Mouse (Mus musculus) adrenal gland, adult 18-20 months (tissue): ENCODE data around the gene Zfp579. TPM values are rescaled to one million over a fixed set of nuclear protein-coding genes. Genes with fewer than 3 reads are reported as not detected.

Experiments used
- DNase-seq, 2 experiments: peaks; one replicate each; pipeline ENCODE4 v3.0.0; 2021 to 2022; ENCODE audit warnings: low spot score in 2 of 2
- total RNA-seq, 2 experiments: library from RNA; stranded (reverse); gene quantifications; 1 replicate in 1 of 2; 2 replicates in 1 of 2; pipeline ENCODE4 v1.2.3; 2021

The Zfp579 gene
- total RNA-seq, 2 experiments from 2014 or later = 15.9 to 25.4 TPM

DNA sequence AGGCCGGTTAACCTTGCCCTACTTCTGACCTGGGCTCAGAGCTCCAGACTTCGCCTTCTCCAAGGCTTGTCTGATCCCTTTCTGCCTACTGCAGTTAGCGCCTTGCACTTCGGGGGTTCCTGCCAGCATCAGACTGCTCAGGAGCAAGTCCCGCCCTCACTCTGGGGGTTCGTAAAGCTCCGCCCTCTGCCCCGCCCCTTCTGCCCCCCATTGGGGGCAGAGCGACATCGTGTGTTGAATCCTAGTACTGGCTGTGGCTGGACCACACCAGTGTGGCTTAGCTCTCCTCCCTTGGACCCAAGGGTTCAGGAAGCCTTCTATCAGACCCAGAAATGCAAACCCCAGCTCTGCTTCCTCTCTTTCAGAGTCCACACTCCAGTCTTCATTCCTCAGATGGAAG is 31.7 kb downstream of the Zfp579 start, which contains the start of gene Sbk2:
Sbk2 (minus strand) TSS at position 135 of the 400 bp plus-strand sequence.
- DNase-seq = peak; percentile 74 to 82

DNA sequence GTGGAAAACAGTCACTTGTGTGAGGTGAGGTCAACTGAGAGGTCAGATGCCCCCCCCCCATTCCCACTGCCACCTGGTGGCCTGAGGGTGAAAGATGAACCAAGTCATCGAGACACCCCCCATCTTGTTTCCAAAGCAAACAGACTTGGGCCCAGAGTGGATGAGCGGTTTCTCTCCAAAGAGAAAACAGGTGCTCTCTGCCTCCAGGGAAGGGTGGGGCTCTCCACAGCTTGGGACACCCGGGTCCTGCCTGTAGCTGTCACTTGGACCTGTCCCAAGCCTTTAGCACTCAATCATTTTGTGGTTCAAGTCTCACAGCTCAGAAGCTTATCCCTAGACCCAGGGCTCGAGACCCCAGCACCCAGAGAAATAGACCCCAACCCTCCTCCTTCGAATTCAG is 32.4 kb downstream of the Zfp579 start:
- no peak for DNase-seq

DNA sequence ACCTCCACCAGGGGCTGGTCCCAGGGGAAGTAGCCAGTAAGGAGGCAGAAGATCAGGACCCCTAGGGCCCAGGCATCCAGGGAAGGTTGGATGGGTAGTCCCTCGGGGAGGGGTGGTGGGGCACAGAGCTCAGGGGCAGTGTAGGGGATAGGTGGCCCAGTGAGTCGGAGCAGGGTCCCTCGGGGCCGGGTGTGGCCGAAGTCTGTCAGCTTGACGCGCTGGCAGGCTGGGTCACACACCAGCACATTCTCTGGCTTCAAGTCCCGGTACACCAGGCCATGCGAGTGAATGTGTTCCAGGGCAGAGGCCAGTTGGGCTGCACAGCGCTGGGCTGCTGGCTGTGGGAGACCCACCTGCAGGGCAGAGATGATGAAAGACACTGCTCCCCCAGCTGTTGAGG is 38.6 kb downstream of the Zfp579 start:
- DNase-seq = no peak

DNA sequence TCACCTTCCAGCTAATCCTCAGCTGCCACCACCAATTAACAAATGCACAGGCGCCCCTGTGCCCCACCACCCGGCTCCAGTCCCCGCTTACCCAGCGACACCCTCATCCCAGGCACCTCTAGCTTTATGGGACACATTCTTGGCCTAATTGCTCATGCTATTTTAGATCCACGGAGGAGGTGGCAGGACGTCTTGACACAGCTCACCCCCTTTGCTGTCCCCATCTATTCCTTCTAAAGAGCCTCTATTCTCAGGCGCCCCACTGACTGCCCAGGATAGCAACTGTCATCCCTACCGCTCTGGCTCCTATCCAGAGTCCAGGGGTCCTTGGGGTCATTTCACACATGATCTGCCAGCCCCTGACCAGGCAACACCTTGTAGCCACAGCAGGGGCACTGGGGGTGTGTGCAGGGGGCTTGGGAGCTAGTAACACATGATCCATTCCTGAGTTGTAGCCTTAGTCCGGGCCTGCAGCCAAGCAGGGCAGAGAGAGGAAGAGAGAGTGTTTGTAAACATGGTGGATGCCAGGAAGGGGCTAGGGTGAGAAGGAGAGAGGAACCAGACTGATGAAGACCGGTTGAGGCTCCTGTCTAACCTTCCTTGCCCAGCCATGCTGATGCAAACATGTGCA is 42.0 kb downstream of the Zfp579 start:
- DNase-seq = no peak

DNA sequence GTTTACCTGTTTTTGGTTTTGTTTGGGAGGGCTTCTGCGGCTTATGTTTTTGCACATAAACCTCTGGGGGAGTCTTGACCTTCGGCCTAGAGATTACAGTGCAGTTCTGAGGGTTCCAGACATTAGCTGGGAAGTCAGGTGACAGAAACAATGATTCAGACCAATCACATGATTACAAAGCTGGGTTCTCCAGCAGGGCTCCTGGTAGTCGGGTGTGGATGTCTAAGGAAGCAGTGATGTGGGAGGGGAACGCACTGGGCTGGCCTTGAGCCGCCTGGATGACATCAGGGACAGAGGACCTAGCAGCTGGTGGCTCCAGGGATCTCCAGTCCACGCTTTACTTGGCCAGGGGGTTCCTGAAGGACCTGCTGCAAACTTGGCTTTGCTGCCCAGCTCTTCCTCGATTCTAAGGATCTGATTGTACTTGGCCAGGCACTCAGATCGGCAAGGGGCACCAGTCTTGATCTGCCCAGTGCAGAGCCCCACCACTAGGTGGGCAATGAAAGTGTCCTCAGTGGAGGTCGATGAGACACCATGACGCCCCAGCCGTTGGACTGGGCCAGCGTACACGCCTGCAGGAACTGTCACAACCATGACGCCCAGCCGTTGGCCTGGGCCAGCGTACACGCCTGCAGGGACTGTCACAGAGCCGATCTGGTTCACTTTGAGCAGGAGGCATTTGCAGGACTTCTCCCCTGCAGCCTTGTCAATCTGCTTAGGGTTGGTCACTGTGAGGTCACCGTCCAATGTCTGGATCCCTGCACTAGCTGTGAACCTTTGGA is 45.2 kb downstream of the Zfp579 start:
- no peak for DNase-seq

DNA sequence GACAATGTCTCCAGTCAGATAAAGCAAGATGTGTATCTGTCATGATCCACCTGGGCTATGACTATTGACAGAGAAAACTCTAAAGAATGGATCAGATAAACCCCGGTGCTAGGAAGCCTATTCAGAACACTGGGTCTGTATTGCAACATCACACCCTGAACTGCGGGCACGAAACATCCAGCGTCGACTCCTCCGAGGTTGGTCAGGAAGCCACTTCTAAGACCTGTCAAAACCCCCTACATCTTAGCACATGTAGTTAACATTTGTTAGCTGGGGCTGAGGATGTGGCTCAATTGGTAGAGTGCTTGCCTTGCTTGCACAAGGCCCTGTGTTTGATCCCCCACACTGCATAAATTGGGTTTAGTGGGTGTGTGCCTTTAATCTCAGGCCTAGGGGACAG is 47.6 kb downstream of the Zfp579 start:
- DNase-seq = no peak

DNA sequence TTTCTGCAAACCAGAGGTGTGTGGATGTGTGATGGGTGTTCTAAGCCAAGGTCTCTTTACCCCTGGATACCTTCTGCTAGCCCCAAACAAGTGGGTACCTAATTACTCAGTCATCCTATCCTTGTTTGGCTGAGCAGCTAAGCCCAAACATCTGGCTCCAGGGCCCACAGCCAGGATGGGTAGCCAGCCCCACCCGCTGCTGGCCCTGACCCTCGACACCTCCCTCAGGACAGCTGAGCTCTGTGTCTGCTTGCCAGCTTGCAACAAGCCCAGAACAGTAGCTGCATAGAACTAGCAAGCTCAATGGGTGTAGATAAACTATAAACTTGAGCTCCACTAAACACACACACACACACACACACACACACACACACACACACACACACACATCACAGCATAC is 48.1 kb downstream of the Zfp579 start:
- DNase-seq = no peak

DNA sequence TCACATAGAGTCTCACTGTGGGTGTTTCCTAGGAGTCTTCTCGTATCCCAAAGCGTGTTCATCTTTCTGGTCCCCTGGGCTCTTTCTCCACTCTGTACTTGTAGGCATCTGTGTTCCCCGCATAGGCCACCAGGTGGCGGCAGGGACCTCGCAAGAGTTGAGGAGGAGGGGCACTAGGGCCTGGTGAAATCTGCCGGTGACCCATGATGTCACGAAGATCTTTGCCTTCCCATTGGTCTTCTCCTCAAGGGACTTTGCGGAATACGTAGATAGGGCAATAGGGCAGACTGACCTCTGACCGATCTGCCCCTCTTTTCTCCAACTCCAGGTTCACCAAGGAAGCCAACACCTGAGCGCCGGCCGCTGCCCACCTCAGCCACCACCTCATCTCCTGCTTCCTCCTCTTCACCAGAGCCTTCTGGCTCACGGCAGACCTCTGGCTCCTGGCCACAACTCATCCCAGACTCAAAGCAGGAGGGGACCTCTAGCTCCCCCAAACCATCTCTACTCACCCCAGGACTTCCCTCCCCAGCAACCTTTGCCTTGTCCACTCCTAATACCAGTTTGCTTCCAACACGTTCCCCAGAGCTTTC is 52.6 kb downstream of the Zfp579 start:
- peak; percentile 95 to 96 for DNase-seq

DNA sequence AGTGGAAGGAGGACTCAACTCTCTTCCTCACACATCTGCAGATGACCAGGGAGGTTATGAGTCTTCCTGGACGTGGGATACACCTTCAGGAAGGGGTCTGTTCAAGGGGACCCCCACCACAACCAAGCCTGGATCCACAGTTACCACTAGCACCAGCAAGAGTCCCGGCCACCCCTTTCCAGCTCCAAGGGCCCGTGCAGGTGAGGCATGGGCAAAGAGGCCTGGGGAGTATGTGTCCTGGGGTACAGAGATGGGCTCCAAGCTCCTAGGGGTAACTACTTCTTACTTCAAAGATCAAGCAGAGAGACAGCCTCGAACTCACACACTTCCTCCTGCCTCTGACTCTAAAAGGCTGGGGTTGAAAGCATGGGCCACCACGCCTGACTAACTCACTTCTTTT is 53.3 kb downstream of the Zfp579 start:
- no peak for DNase-seq

DNA sequence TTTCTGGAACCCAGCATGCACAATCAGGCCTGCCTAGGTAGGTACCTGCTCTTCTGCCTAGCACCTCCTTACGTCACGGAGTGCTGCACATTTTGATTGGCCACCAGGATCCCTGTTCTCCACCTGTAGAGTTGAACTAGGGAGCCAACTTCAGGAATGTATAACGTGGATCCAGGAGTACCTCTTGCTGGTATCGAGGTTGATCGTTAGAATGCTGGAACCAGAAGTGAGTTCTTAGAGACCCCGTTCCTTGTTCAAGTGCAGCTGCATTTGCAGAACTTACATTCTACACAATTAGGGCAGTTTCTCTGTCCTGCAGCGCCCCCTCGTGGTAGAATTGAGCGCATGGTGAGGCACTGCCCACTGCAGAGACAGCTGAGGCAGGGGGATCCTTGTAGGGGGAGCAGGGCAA is 55.9 kb downstream of the Zfp579 start:
- peak; percentile 86 to 87 for DNase-seq

DNA sequence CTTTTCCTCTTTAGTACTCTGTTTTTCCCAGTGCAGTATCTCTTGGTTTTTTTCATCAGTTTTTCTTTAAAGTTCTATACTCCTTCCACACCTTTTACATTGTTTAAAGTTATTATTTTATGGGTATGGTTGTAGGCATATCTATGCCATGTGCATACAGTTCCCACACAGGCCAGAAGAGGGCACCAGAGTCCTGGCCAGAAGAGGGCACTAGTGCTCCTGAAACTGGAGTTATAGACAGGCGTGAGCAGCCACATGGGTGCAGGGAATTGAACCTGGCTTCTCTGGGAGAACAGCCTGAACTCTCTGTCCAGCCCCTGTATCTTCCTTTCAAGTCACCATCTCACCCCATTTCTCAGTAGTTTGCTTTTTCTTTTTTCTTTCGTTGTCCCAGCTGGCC is 57.5 kb downstream of the Zfp579 start:
- DNase-seq = peak; percentile 77 to 78

DNA sequence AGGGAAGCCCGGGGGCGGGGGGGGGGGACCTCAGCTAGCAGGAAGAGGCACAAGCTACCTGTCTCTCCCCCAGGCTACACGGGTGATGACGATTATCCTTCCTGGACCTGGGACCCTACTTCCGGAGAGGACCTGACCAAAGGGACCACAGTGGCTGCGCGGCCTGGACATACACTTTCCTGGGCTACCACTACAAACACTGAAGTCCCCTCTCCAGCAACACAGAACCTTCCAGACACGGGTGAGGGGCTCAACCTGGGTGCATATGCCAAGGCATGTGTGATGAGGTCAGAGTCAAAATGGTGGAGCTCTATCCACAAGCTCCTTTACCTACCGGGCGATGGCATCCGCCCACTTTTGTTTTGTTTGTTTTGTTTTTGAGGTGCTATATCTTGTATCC is 58.6 kb downstream of the Zfp579 start:
- no peak for DNase-seq

DNA sequence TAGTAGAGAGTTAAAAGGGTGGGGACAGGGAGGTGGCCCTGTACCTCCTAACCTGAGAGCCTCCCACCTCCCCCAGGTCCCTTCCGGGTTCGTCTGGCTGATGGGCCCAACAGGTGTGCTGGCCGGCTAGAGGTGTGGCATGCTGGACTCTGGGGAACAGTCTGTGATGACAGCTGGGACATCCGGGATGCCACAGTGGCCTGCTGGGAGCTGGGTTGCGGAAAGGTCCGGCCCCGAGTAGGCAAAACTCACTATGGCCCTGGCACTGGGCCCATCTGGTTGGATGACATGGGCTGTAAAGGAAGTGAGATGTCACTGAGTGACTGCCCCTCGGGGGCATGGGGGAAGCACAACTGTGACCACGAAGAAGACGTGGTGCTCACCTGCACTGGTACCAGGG is 59.1 kb downstream of the Zfp579 start:
- DNase-seq = no peak

DNA sequence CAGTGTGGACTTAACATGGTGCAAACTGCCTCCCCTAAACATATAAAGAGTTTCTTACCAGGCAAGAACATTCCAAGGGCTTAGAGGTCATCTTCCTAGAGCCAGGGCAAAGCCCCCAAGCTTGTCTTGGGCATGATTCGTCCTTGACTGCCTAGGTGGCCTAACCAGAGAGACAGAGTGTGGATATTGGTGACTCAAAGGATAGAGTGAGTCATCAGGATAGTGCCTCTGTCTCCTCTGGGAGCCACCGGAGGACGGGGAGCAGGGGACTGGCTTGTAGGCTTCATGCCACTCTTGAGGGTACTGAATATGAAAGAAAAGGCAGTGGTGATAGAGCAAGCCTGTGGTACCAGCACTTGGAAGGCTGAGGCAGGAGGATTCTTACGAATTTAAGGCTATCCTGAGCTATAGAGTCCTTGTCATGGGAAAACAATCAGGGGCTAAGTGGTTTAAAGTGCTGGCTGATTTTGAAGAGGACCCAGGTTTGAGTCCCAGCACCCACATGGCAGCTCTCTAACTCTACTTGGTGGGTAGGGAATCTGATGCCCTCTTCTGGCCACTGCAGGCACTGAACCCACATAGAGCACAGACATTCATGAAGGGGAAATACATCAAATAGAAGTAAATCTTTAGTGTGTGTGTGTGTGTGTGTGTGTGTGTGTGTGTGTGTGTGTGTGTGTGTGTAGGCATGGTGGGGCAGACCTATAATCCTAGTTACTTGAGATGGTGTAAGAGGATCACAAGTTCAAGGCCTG is 61.6 kb downstream of the Zfp579 start:
- no peak for DNase-seq

Other genes with a start within 250 kb of the Zfp579 start
- gene Cox6b2, start 243.1 kb downstream of the Zfp579 start, total RNA-seq = 10 to 100 TPM in 1 of 2 experiments, 1 to 10 TPM in 1; 7.6 to 10.6 TPM
- not detected for gene Fam71e2, start 224.9 kb downstream of the Zfp579 start, total RNA-seq
- gene Il11, start 213.3 kb downstream of the Zfp579 start, total RNA-seq = under 1 TPM; 0.17 to 0.51 TPM
- not detected for gene Tmem190, start 213.2 kb downstream of the Zfp579 start, total RNA-seq
- 10 to 100 TPM in 1 of 2 experiments, 1 to 10 TPM in 1; 6.5 to 12.1 TPM for gene Tmem238, start 206.5 kb downstream of the Zfp579 start, total RNA-seq
- gene Rpl28, start 203.3 kb downstream of the Zfp579 start, total RNA-seq = 100 to 1,000 TPM; 849 to 923 TPM
- gene Ube2s, start 183.6 kb downstream of the Zfp579 start, total RNA-seq = 100 to 1,000 TPM; 119 to 128 TPM
- 1 to 10 TPM; 2.1 to 2.4 TPM for gene Shisa7, start 151.5 kb downstream of the Zfp579 start, total RNA-seq
- 10 to 100 TPM in 1 of 2 experiments, 1 to 10 TPM in 1; 9.6 to 18.3 TPM for gene Isoc2b, start 125.9 kb downstream of the Zfp579 start, total RNA-seq
- gene Isoc2a, start 119.0 kb downstream of the Zfp579 start, total RNA-seq = 10 to 100 TPM; 32.7 to 38.0 TPM
- gene Gm36210, start 89.6 kb downstream of the Zfp579 start, total RNA-seq = not detected
- 10 to 100 TPM; 13.9 to 17.2 TPM for gene Zfp628, start 80.9 kb downstream of the Zfp579 start, total RNA-seq
- 10 to 100 TPM in 1 of 2 experiments, 1 to 10 TPM in 1; 9.8 to 11.6 TPM for gene Nat14, start 74.1 kb downstream of the Zfp579 start, total RNA-seq
- gene Ssc5d, start 70.4 kb downstream of the Zfp579 start, total RNA-seq = 1 to 10 TPM; 2.2 to 2.5 TPM
- gene Sbk2, start 31.8 kb downstream of the Zfp579 start, total RNA-seq = 1 to 10 TPM in 1 of 2 experiments, under 1 TPM in 1; 0.96 to 2.5 TPM
- under 1 TPM; 0.13 to 0.22 TPM for gene Sbk3, start 25.0 kb downstream of the Zfp579 start, total RNA-seq
- 10 to 100 TPM; 10.2 to 11.5 TPM for gene Zfp524, start 18.3 kb upstream of the Zfp579 start, total RNA-seq
- 10 to 100 TPM; 21.7 to 22.5 TPM for gene Fiz1, start 18.5 kb upstream of the Zfp579 start, total RNA-seq
- gene Gm44973, start 19.3 kb upstream of the Zfp579 start, total RNA-seq = not detected
- 10 to 100 TPM; 24.4 to 24.5 TPM for gene Zfp865, start 24.2 kb upstream of the Zfp579 start, total RNA-seq
- gene Ccdc106, start 24.4 kb upstream of the Zfp579 start, total RNA-seq = 1 to 10 TPM; 1.5 to 2.6 TPM
- not detected for gene 4632433K11Rik, start 38.0 kb upstream of the Zfp579 start, total RNA-seq
- 1 to 10 TPM; 3.4 to 4.1 TPM for gene Zfp784, start 42.3 kb upstream of the Zfp579 start, total RNA-seq
- gene Zfp580, start 55.4 kb upstream of the Zfp579 start, total RNA-seq = 1 to 10 TPM; 5.1 to 5.7 TPM
- 100 to 1,000 TPM; 145 to 156 TPM for gene U2af2, start 66.0 kb upstream of the Zfp579 start, total RNA-seq
- 100 to 1,000 TPM; 140 to 142 TPM for gene Epn1, start 84.1 kb upstream of the Zfp579 start, total RNA-seq
- gene Rfpl4, start 120.8 kb upstream of the Zfp579 start, total RNA-seq = under 1 TPM in 1 of 2 experiments, not detected in 1; 0.22 TPM
- 1 to 10 TPM; 1.5 to 2.0 TPM for gene Rasl2-9, start 129.8 kb upstream of the Zfp579 start, total RNA-seq
- gene Vmn1r55, start 153.5 kb upstream of the Zfp579 start, total RNA-seq = not detected
- gene Vmn1r56, start 200.6 kb upstream of the Zfp579 start, total RNA-seq = not detected
- not detected for gene Vmn1r57, start 222.3 kb upstream of the Zfp579 start, total RNA-seq